Mouse (Mus musculus) brown adipose tissue, adult 24 weeks (tissue): ENCODE data around the gene Ppfia3. TPM values are rescaled to one million over a fixed set of nuclear protein-coding genes. Genes with fewer than 3 reads are reported as not detected.
"Not testable (repeated sequence)": the region's sequence is repeated elsewhere in the genome, so short reads cannot be mapped to it uniquely, and the experiment has no call there.

Experiments used
- H3K27ac ChIP-seq: fragments of 200-500 bp; replicated peaks from 2 replicates; pipeline ENCODE4 v1.5.1; 2012; ENCODE audit warnings: low read depth, mild to moderate bottlenecking, low read length
- H3K4me1 ChIP-seq: fragments of 200-500 bp; 2 replicates; pipeline ENCODE4 v1.6.1; 2012; ENCODE audit warnings: low read length, mixed read lengths; ENCODE audit not compliant: control insufficient read depth, insufficient read depth, insufficient read length
- H3K4me3 ChIP-seq: fragments of 200-500 bp; 2 replicates; pipeline ENCODE4 v1.5.1; 2012; ENCODE audit warnings: low read depth, mild to moderate bottlenecking, low read length, moderate library complexity; ENCODE audit not compliant: insufficient read depth
- polyA plus RNA-seq: library from polyadenylated mRNA; stranded (reverse); fragments of >200 nt; gene quantifications from 2 replicates; pipeline ENCODE4 v1.2.4, GENCODE M21; 2012; ENCODE audit not compliant: missing spikeins, insufficient read depth, insufficient read length

The Ppfia3 gene
- polyA plus RNA-seq, 1 experiment, result not detected

DNA sequence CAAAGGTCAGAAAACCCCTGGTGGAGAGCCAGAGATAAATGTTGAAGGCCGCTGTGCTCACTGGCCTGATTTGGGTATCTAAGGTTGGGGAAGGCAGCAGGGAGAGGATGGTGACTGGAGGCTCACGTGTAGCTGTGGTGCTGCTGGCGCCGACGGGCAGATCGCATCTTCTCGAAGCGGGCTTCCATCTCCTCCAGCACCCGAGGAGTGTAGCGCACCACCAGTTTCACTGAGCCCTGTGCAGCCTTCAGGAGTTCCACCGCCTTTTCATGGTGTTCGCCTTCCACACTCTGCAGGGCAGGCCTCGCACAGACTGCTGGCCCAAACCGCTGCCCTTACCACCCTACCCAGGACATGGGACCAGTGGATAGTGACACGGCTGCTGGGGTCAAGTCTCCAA lies 1.4 kb upstream of the Ppfia3 start:
- Histone ChIP-seq H3K27ac (no peak overlapping the region), H3K4me3 (no peak overlapping the region), H3K4me1 (peaks cover 4% of the 10 kb centered on the region; the same call in 1 of the 2 replicates)

DNA sequence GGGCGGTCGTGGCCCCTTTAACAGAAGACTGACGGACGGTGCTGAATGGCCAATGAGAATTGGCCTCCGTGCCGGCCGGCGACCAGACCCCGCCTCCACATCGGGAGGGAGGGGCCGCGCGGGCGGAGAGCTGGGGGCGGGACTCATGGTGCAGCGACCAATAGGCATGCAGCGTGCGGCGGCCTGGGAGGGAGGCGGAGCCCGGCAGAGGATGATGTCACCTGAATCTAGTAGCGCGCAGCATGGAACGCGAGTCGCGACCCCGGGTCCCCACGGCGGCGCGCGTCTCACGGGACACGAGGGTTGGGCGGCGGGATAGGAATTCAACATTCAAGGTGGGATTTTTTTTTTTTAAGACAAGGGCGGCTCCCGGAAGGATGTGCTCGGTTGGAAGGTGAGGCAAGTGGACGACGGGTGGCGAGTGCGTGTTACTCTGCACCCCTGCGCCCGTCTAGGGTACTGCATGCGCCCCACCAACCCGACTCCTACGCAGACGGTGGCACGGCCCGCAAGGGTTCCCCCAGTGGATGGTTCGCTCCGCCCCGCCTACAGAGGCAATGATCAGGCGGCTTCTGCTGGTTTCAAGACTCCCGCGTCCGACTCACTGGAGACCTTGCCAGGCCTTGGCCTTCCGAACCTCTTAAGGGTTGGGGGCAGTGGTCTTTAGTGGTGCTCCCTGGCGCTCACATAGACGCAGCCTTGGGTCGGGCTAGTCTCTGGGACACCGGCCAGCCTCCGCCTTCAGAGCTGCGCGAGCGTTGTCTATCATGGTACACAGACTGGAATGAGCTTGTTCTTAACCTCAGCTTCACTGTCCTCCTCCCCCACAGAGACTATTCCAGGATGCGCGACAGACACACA lies 431 bp upstream of the Ppfia3 start:
- Histone ChIP-seq H3K27ac (no peak overlapping the region), H3K4me3 (peak overlapping the region; percentile 85), H3K4me1 (peaks cover 4% of the 10 kb centered on the region; the same call in 1 of the 2 replicates)

DNA sequence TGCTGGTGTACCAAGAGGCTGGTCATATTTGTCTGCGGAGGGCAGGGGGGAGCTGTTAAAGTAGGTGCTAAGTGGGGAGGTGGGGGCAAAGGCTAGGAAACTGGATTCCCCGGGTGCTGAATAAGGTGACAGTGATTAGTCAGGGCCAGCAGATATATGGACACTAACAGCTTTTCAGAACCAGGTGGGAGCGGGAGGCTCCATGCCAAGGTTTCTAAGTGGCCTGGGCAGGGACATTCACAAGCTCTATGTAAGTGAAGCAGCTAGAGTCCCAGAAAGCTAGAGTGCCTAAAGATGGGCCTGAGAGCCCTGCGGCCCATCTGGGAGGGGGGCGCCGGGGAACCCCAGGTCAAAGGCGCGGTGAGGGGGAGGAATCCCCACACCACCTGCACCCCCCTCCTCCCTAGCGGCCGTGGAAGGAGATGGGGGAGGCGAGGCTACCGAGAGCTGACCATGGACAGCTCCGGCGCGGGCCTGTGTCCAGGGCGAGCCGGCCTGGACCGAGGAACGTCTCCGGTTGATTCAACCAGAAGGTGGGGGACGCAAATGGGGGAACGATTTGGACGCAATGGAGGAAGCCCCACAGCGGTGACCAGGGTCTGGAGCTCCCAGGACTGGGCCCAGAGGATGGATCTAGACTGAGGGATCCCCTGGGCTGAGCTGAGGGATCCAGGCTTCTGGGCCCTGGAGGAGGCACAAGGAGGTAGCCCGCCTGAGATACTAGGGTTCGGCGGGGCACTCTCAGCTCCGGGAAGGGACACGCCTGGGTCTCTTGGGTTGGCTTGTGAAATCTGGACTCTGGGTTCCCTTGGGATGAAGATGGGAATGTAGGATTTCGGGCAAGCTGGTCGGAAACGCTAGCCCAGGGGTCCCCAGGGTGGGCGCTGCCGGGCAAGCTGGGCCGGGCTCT lies 822 bp downstream of the Ppfia3 start:
- peaks cover 8% of the 10 kb centered on the region; the same call in 1 of the 2 replicates for H3K4me1 ChIP-seq
- H3K4me3 ChIP-seq, result peak overlapping the region; percentile 40
- H3K27ac ChIP-seq, result no peak overlapping the region

GRCm38 (mm10) chr7:45363983-45364382 lies 2.8 kb downstream of the Ppfia3 start:
- H3K4me1 ChIP-seq, result peaks cover 8% of the 10 kb centered on the region; the same call in 1 of the 2 replicates
- H3K4me3 ChIP-seq, result no peak overlapping the region

DNA sequence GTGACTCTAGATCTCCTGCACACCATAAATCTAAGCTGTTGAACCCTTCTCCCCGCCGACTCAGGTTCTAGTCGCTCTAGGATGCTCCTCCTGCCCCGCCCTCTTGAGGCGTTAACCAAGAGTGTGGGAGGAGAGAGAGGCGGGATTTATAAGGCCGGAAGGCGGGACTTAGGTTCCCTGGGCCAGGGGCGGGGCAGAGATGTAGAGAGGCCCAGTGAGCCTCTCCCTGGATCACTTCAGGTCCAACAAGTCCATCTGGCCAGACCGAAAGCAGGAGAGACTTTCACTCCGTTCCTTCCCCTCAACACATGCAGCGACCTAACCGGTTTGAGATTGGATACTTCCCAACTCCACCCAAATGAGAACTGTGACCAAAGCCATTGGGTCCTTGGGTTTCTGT lies 4.0 kb downstream of the Ppfia3 start:
- no peak overlapping the region for H3K27ac ChIP-seq
- no peak overlapping the region for H3K4me3 ChIP-seq
- peaks cover 8% of the 10 kb centered on the region; the same call in 1 of the 2 replicates for H3K4me1 ChIP-seq

More at GRCm38 (mm10) chr7:45363983-45364382, 2.8 kb downstream of the Ppfia3 start:
- H3K27ac ChIP-seq, result no peak overlapping the region

DNA sequence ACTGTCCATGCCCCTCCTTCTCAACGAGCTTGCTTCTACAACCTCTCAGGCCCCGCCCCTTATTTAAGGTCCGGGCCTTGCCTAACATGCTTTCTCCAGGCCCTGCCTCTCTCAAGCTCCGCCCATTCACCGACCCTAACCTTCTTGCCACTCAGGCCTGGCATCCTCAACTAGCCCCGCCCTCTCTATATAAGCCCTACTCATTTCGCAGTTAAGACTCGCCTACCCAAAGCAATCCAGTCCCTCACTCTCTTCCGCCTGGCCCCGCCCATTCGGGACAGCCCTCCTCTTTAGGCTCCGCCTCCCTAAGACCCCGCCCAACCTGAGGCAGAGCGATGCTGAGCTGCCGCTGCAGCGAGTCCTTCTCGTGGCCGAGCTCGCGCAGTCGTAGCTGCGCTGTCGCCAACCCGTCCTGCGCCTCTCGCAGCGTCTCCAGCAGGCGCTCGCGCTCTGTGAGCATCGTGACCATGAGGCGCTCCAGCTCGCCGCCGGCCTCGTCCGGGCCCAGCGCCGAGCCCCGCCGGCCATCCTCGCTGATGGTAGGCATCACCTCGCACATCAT lies 5.5 kb downstream of the Ppfia3 start:
- H3K4me1 ChIP-seq, result peaks cover 6% of the 10 kb centered on the region; the same call in 1 of the 2 replicates
- H3K27ac ChIP-seq, result no peak overlapping the region
- H3K4me3 ChIP-seq, result peak overlapping the region; percentile 50

DNA sequence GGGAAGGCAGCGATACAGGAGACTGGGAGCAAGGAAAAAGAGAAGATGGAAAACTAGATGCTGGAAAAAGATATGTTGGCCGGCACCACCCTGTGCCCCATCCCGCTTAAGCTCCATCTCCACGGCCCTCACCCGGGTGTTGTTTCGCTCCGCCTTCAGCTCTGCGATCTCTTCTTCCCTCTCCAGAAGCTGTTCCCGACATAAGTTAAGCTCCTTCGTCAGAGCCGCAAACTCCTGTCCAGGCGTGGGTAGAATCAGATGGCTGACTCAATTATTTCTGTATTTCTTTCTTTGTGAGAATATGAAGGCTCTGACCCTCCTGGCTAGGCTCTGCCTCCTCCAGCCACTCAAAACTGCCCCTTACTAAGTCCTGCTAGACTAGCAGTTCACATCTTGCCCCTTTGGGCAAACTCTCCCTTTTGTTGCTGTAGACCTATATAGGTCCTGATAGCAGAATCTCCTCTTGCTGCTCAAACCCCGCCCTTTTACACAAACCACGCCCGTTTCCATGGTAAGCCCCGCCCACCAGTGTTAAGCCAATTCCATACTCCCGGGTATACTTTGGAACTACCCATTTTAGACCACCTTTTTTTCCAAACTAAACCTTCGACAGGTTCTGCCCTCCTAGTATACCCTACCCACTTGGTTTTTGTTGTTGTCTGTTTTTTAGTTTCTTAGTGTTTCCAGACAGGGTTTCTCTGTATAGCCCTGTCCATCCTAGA lies 6.3 kb downstream of the Ppfia3 start:
- H3K27ac ChIP-seq, result no peak overlapping the region
- H3K4me1 ChIP-seq, result 0 out of 2 replicates have a peak, but pooled peaks cover 3% of the 10 kb centered on the region
- H3K4me3 ChIP-seq, result no peak overlapping the region

DNA sequence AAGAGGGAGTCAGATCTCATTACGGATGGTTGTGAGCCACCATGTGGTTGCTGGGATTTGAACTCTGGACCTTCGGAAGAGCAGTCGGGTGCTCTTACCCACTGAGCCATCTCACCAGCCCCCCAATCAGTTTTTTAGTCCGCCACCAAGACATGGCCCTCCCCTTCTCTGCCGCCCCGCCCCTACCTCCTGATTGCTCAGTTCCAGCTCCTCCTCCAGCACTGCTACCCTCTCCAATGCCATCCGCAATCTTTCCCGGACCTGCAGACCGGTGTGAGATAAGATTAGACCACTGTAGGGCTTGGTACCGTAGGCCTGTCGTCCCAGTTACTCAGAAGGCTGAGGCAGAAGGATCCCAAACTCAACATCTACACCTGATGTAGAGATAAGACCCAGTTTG lies 7.7 kb downstream of the Ppfia3 start:
- not testable (repeated sequence) for H3K4me3 ChIP-seq

GRCm38 (mm10) chr7:45356087-45356486 lies 10.7 kb downstream of the Ppfia3 start:
- H3K27ac ChIP-seq, result no peak overlapping the region
- no peaks in the 10 kb centered on the region for H3K4me1 ChIP-seq
- H3K4me3 ChIP-seq, result no peak overlapping the region

More for the DNA sequence above, 7.7 kb downstream of the Ppfia3 start:
- not testable (repeated sequence) for H3K4me1 ChIP-seq, H3K27ac ChIP-seq

DNA sequence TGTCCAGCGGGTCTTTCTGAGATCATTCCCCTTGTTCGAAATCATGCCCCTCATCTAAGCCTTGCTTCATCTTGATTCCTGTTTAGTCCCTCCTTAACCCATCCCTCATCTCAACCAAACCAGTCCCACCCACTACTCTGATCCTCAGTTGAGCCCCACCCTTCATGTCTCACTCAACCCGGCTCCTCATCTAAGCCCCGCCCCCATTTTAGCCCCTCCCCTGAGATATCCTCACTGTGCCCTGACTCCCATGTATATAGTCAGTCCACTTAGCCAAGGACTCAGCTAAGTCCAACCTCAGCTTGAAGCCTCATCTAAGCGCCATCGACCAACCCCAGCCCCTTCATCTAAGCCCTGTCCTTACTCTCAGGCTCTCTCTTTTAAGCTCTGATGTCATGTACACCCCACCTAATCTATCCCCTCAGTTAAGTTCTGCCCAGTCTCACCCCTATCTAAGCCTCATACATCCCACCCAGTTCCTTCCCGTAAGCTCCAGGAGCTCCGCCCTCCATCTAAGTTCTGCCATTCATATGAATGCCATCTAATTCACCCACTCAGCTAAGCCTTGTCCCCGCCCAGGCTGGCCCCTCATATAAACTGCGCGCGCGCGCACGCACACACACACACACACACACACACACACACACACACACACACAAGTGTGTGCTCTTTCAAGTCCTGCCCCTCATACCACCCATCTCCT lies 11.3 kb downstream of the Ppfia3 start:
- Histone ChIP-seq H3K27ac (no peak overlapping the region), H3K4me1 (no peaks in the 10 kb centered on the region), H3K4me3 (no peak overlapping the region)

DNA sequence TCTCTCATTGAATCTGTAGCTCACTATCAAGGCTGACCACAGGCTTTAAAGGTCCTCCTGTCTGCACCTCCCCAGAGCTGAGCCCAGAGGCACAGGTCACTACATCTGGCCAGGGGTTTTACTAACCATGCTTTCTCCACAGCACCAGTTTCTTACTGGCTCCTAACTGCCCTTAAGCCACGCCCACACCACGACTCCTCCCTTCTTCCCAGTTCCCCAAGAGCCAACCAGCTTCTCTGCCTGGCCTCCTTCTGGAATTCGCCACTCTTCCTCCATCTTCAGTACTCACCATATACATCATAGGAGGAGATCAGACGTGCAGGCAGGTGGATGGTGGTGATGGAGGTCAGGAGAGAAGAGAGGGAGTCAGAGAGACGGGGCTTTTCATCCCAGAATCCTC lies 13.8 kb downstream of the Ppfia3 start:
- Histone ChIP-seq H3K4me3 (no peak overlapping the region), H3K4me1 (no peaks in the 10 kb centered on the region), H3K27ac (no peak overlapping the region)

GRCm38 (mm10) chr7:45346905-45347304 lies 19.9 kb downstream of the Ppfia3 start:
- Histone ChIP-seq H3K4me1 (no peaks in the 10 kb centered on the region), H3K27ac (no peak overlapping the region), H3K4me3 (no peak overlapping the region)

DNA sequence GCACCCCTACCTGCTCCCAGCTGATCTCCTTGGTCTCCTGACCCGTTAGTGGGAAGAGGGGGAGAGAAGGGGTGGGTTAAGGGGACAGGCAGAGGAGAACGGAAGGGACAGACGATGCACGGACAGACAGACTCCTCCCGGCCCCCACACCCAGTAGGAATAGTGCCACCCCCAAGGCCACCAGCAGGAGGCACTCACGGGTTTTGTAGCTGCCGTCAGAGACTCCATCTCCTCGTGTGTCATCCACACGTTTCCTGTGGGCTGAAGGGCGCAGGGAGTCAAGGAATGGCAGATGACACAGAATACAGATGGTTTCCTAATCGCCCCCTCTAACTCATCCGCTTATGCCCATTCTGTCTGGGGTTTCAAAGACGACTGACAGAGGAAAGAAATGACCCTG lies 23.3 kb downstream of the Ppfia3 start:
- H3K4me3 ChIP-seq, result no peak overlapping the region
- H3K27ac ChIP-seq, result no peak overlapping the region

DNA sequence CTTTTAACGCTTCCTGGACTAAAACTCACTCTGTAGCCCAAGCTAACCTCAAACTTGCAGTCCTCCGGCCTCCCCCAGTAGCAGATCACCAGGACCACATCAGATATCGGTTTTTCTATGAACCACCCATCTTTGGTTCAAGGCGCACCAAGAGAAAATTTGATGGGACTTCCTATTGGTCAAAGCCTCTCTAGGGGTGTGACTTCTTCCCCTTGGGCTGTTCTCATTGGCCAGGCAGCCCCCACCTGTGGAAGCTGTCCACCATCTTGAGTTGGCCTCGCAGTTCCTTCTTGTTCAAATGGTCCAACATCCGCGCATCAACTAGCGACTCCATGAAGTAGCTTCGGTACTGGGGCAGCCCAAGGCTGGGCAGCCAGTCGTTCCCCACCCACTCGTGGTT lies 24.7 kb downstream of the Ppfia3 start:
- H3K4me3 ChIP-seq, result no peak overlapping the region
- H3K27ac ChIP-seq, result no peak overlapping the region
- H3K4me1 ChIP-seq, result peaks cover 11% of the 10 kb centered on the region; the same call in 1 of the 2 replicates

More for the DNA sequence above, 23.3 kb downstream of the Ppfia3 start:
- peaks cover 11% of the 10 kb centered on the region; the same call in 1 of the 2 replicates for H3K4me1 ChIP-seq
